Mouse (Mus musculus) fibroblast of lung, adult 2 months (primary cell): Measurements from ENCODE around the gene Ace3.

Experiments
- DNase-seq: peaks from one replicate; pipeline ENCODE4 v3.0.0-alpha.2; 2011; ENCODE audit warnings: low read depth

Ace3 gene

GRCm38 (mm10) chr11:105994375-105994774, at the start of gene Ace3:
Ace3 (plus strand) TSS chr11:105994675.
- no peak for DNase-seq

GRCm38 (mm10) chr11:105944770-105945672, 49.5 kb upstream of the Ace3 start:
- DNase-seq = no peak

- DNase-seq = no peak
Observed at GRCm38 (mm10) chr11:105946694-105947154, 47.8 kb upstream of the Ace3 start.

- peak; percentile 58 for DNase-seq
Observed at GRCm38 (mm10) chr11:105948255-105948654, 46.2 kb upstream of the Ace3 start.

DNA sequence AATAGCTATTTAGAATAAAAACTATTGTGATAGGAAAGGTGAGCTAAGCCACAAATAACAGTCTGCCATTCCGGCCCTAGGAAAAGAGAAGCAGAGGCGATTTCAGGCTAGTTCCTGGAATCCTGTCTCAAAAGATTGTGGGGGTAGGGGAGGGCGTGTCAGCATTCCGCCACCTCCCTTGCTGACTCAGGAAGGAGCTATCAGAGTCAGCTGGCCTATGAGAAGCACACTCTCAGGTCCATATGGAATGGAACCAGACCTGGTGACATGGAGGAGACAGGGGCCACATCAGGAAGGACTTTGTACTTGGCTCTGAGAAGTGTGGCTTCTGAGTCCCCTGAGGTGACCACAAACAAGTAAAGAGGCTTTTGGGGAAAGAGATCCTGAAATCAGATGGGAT, 44.0 kb upstream of the Ace3 start:
- no peak for DNase-seq

DNA sequence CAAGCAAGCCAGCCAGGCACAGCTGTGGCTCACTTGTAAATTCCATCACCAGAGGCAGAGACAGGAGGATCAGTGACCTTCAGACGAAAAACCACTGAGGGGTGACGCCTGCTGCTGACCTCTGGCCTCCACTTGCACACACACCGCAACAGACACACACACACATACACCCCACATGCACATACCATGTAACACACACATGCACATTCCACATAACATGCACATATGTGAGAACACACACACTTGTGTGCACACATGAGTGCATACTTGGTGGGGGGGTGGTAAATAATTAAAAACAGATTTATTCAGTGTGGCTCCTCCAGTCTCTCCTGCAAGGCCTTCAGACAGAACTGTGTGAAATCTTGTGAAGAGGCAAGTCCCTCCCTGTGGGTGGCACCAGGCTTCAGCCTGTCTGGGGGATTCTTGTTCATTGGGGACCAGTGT, 42.9 kb upstream of the Ace3 start:
- DNase-seq = no peak

DNA sequence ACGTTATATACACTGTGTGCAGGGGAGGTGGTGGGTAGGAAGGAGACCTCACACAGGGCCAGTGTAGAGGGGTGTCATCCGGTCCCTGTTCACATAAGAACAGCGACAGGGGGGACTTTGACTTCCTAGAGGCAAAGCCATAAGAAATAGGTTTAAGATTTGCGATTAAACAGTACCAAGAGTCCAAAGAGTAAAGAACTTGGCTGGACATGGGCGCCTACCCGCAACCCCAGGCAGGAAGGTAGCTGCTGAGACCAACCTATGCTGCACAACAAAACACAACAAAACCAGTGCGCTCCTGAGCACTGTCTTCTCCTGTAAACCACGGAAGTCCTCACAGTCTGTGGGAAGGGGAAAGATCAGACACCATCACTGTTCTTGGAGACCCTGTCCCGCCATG, 42.4 kb upstream of the Ace3 start:
- DNase-seq = no peak

DNA sequence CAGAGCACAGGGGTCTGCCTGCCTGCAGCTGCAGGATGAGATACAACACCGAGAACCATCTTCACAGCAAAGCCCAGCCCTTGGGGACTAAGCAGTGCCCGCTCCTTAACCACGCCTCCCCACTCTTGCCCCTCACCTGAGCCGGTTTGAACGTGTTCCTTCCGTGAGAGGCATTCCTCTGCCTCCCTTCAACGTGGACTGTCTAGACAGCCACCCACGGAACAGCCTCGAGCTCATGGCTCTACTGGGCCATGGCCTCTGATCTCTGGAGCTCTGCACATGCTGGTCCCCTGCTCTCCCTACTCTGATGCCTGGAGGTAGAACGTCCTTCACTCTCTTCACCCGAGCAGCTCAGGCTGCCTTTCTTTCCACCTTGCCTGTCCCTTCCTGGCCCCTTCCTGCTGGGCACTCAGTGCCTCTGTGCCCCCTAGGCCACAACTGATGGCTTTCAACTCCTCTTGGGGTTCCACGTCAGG, 41.5 kb upstream of the Ace3 start, which contains the start of gene Cyb561:
Gene Cyb561, minus strand, starts transcription at position 426 of the 476 bp plus-strand sequence.
- DNase-seq = no peak

- DNase-seq = peak; percentile 80
Observed at GRCm38 (mm10) chr11:105953402-105953801, 41.1 kb upstream of the Ace3 start.

DNA sequence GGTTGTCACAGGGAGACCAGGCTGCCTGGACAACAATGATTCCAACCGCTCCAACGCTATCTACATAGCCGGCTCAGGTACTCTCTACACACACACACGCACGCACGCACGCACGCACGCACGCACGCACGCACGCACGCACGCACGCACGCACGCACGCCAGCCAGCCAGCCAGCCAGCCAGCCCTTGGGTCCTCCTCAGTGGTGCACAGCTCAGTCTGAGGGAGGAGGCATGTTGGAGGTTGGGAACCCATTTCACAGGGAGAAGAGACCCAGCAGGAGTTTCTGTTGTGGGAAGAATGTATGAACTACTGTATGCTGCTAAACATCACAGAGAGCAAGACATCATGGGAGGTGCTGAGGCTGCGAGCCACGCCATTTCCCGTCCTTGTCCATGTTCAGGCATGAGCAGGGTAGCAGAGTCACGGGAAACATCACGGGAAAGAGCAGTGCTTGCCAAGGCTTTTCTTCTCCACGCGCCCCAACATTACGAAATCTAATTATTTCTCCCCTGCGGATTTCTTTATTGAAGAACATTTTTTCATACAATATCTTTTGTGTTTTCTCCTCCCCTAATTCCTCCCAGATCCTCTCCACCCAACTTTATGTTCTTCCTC, 38.6 kb upstream of the Ace3 start:
- DNase-seq = no peak

GRCm38 (mm10) chr11:105957501-105957900, 37.0 kb upstream of the Ace3 start:
- no peak for DNase-seq

- no peak for DNase-seq
Observed at GRCm38 (mm10) chr11:105958566-105958965, 35.9 kb upstream of the Ace3 start.

DNA sequence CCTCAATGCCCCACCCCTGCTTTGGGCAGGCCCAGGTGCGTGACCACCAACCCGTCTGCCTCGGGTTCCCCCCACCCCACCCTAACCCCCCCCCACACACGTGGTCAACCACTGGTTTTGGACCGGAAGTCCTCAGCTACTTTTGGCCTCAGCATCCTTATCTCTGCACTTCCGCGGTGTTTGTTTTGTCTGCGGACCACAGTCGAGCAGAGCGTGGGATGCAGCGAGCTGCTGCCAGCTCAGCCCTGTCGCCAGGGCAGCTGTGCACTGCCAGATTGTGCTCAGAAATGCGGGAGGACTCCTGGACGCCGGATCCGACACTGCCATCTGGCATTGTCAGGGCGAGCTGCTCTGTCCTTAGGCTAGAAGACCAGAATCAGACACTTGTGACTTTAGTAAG, 35.1 kb upstream of the Ace3 start:
- no peak for DNase-seq

DNA sequence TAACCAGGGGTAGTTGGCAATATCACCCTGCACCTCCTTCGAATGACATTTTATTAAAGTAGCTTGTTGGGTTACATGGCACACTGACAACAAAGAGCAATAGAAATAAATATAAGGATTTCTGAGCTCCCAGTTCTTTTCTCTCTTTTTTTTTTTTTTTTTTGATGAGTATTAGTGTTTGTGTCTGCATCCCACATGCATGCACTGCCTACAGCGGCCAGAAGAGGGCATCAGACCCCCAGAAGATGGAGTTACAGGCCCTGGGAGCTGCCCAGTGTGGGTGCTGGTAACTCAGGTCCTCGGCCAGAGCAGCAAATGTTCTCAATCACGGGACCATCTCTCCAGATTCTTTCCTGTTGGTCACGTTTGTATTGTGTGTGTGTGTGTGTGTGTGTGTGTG, 29.8 kb upstream of the Ace3 start:
- DNase-seq = no peak

DNA sequence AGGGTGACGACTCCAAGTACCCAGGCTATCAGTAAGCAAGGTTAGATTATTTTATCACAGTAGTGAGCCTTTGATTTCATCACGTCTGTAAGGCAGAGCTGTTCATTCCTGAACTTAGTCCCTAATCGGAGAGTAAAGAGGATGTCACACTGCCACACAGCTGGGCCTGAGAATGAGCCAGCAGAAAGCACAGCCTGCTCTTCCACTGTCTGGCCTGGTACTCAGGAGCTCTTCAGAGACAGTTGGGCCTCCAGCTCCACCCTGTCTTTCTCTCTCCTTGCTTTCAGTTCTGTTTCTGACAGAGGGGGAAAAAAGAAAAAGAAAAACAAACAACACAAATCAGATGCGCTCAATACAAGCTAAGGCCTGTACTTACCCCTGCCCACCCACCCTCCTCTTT, 28.2 kb upstream of the Ace3 start:
- DNase-seq = no peak

DNA sequence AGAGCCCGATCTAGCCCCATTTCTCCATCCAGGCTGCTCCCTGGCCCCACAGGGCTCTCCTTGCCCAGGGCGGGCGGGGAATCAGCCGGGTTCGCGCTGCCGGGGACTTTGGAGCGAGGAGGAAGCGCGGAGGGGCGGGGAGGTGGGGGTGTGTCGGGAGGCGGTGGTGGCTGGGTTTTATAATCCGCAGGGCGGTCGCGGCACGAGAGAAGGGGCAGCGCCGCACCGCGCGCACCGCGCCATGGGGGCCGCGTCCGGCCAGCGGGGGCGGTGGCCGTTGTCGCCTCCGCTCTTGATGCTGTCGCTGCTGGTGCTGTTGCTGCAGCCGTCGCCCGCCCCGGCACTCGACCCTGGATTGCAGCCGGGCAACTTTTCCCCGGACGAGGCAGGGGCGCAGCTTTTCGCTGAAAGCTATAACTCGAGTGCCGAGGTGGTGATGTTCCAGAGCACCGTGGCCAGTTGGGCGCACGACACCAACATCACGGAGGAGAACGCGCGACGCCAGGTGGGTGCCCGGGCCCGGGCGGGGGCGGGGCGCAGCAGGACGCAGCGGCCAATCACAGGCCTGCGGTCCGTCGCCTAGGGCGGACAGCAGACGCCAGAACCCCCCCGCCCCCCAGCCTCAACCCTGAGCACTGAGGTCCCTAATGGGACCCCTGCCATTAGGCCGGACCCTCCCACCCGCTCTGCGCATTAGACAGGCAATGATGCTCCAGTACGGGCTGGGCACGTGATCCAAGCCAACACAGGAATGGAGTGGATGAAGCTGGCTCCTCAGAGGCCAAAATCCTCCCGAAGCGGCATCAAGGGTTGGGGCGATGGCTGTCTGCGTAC, 26.5 kb upstream of the Ace3 start, which contains the start of gene Ace:
Gene Ace, plus strand, starts transcription at position 205 of the 834 bp plus-strand sequence.
- no peak for DNase-seq

DNA sequence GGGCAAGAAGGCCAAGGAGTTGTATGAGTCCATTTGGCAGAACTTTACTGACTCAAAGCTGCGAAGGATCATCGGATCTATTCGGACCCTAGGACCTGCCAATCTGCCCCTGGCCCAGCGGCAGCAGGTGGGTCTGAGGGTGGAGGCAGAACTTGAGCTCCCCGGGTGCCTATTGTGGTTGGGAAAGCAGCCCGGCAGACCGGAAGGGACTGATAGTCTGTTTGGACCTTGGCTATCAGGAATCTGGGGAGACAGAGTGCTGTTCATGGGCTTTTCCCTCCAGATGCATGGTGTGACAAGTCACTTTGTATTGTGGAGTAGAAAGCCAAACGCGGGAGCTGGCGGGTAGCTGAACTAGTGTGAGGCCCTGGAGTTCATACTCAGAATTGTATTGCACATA, 25.5 kb upstream of the Ace3 start:
- DNase-seq = no peak

DNA sequence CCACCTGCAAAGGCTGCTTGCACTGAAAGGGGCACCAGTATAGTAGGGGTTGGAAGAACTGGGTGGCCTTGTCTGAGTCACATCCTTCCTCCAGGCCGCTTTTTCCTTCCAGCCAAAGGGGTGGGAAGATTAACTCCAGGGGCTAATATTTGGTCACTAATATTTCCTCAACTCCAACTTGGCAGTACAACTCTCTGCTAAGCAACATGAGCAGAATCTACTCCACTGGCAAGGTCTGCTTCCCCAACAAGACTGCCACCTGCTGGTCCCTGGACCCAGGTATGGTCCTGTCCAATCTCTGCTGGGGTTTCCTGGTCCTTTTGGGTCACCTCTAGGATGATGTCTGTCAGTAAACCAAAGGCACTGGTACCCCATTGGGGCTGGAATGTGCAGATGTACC, 25.0 kb upstream of the Ace3 start:
- no peak for DNase-seq

DNA sequence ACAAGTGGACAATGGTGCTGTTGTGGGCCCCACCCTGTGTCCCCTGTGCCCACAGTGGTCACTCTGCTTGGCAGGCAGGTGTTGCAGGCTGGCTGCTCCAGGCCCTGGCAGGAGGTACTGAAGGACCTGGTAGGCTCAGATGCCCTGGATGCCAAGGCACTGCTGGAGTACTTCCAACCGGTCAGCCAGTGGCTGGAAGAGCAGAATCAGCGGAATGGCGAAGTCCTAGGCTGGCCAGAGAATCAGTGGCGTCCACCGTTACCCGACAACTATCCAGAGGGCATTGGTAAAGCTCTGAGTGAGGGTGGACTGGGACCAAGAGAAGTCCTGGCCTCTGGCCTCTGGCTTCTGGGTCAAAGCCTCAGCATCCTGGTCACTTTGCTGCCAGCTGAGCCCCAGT, 19.9 kb upstream of the Ace3 start:
- DNase-seq = no peak

DNA sequence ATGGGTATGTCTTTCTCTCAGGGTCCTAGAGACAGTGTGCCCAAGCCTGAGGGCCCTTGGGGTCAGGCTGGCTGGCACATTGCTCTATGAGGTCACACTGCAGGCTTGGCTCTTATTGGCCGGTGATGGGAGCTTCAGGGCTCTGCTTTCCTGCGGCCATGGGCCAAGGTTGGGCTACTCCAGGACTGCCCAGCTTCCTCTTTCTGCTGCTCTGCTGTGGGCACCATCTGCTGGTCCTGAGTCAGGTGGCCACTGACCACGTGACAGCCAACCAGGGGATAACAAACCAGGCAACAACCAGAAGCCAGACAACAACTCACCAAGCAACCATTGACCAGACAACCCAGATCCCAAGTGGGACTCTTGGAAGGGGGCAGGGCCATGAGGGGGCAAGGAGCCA, 19.4 kb upstream of the Ace3 start:
- DNase-seq = no peak

GRCm38 (mm10) chr11:105975636-105976035, 18.8 kb upstream of the Ace3 start:
- DNase-seq = no peak

- DNase-seq = no peak
Observed at GRCm38 (mm10) chr11:105978232-105978631, 16.2 kb upstream of the Ace3 start.
